Mouse (Mus musculus) liver, adult 2 months (tissue): Measurements from ENCODE around the gene Gm572. TPM values are rescaled to one million over a fixed set of nuclear protein-coding genes. Genes with fewer than 3 reads are reported as not detected.

Source experiments
- DNase-seq: peaks from one replicate; pipeline ENCODE4 v3.0.0-alpha.2; 2011; ENCODE audit warnings: low read depth, low spot score; ENCODE audit errors: extremely low read depth
- H3K27ac ChIP-seq: fragments of 200-500 bp; replicated peaks from 2 replicates; pipeline ENCODE4 v1.5.1; 2012; ENCODE audit warnings: low read depth, mild to moderate bottlenecking, control low read depth, inconsistent platforms, low read length; ENCODE audit not compliant: insufficient read depth
- H3K27me3 ChIP-seq: fragments of 200-500 bp; 2 replicates; pipeline ENCODE4 v1.6.1; 2012; ENCODE audit warnings: mild to moderate bottlenecking, moderate library complexity, low read length, inconsistent platforms; ENCODE audit not compliant: control insufficient read depth, insufficient read depth
- H3K36me3 ChIP-seq: fragments of 200-500 bp; 2 replicates; pipeline ENCODE4 v1.6.1; 2012; ENCODE audit warnings: low read length, inconsistent platforms; ENCODE audit not compliant: control insufficient read depth, insufficient read depth
- H3K4me1 ChIP-seq: fragments of 200-500 bp; 2 replicates; pipeline ENCODE4 v1.6.1; 2011; ENCODE audit warnings: low read length; ENCODE audit not compliant: control insufficient read depth, insufficient read depth
- H3K4me3 ChIP-seq: fragments of 200-500 bp; 2 replicates; pipeline ENCODE4 v1.5.1; 2011; ENCODE audit warnings: low read depth, mild to moderate bottlenecking, control low read depth, low read length, moderate library complexity; ENCODE audit not compliant: insufficient read depth
- H3K79me2 ChIP-seq: fragments of 200-500 bp; 2 replicates; pipeline ENCODE4 v1.6.1; 2012; ENCODE audit warnings: inconsistent platforms, mild to moderate bottlenecking, low read length, moderate library complexity; ENCODE audit not compliant: control insufficient read depth, insufficient read depth
- H3K9ac ChIP-seq: fragments of 200-500 bp; 2 replicates; pipeline ENCODE4 v1.6.1; 2012; ENCODE audit warnings: low read depth, mild to moderate bottlenecking, control low read depth, inconsistent platforms, low read length
- CTCF ChIP-seq: fragments of 200-500 bp; IDR thresholded peaks from 2 replicates; pipeline ENCODE4 v1.5.1; 2011; ENCODE audit warnings: low read depth, low read length, control low read depth
- POLR2A ChIP-seq: fragments of 200-500 bp; IDR thresholded peaks from 2 replicates; pipeline ENCODE4 v1.6.1; 2011; ENCODE audit warnings: low read length, control low read depth; ENCODE audit not compliant: insufficient read depth; ENCODE audit errors: extremely low read depth
- WGBS: fragments of 180-500 bp; shearing (Covaris S2); methylation state at CpG from one replicate; pipeline ENCODE4 v1.1.7; 2018; 5-methylcytosine and 5-hydroxymethylcytosine counted together
- polyA plus RNA-seq: library from polyadenylated mRNA; depleted of rRNA; stranded (reverse); fragments of >200 nt; gene quantifications from 2 replicates; pipeline ENCODE4 v1.2.3, GENCODE M21; 2012
- total RNA-seq: library from RNA; depleted of rRNA; stranded (reverse); fragments of >200 nt; gene quantifications from 2 replicates; pipeline ENCODE4 v1.2.3, GENCODE M21; 2014

The Gm572 gene
- total and polyA plus RNA-seq, 2 experiments: not detected

DNA sequence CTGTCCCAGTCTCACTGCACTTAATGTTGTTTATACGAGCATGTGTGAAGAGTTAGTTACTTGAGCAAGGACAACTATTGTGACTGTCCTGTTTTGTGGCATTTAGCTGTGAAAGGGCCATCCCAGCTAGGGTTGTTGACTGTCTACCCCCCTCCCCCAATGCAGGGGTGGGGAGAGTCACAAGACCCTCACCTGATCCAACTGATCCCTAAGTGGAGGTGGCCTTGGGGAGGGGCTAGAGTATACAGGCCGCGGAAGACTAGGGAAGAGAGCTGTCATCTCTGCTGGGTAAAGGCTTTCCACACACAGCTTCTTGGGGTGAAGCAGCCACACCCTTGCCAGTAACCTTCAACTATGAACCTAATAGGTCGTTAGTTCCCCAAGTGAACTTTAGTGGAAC lies 42.8 kb upstream of the Gm572 start:
- peak; percentile 59 for DNase-seq
- H3K79me2 ChIP-seq: peaks cover 4% of the 10 kb centered on the region; the same call in 1 of the 2 replicates
- no peak overlapping the region for H3K4me3 ChIP-seq
- TF ChIP-seq CTCF: no peak
- no peak for TF ChIP-seq POLR2A
- H3K4me1 ChIP-seq: peaks cover 20% of the 10 kb centered on the region
- peak overlapping the region; percentile 81 for H3K27ac ChIP-seq
- no peaks in the 10 kb centered on the region for H3K27me3 ChIP-seq
- no peak overlapping the region for H3K9ac ChIP-seq
- 58% methylated on average over 4 of the region's 4 CpGs for WGBS
- peaks cover 17% of the 10 kb centered on the region; the same call in 1 of the 2 replicates for H3K36me3 ChIP-seq

DNA sequence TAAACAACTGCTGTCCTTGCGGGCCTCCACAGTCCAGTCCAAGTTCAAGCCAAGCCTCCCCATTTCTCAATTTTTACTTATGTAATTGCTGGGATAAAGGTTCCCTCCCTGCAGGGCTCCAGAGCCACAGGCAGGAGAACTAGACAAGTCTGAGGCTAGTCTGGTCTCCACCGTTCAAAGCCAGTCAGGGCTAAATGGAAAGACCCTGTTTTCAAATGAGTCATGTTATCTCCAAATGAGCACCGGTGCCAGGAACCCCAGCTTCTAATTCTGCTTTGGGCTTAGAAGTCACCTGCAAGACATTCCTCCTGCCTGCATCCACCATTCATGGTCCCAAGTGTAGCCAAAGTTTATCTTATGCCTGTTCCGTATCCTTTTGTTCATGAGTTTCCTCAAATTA lies 41.2 kb upstream of the Gm572 start:
- peak; percentile 83 for DNase-seq
- Histone ChIP-seq H3K36me3 (peaks cover 7% of the 10 kb centered on the region; the same call in 1 of the 2 replicates), H3K9ac (peak overlapping the region; percentile 75), H3K4me1 (peaks cover 20% of the 10 kb centered on the region), H3K4me3 (no peak overlapping the region; the same call in 1 of the 2 replicates), H3K27me3 (no peaks in the 10 kb centered on the region), H3K79me2 (peaks cover 4% of the 10 kb centered on the region; the same call in 1 of the 2 replicates), H3K27ac (peak overlapping the region; percentile 92)
- 25% methylated on average over 4 of the region's 4 CpGs for WGBS
- TF ChIP-seq POLR2A: peak; percentile 62; the same call in 1 of the 2 replicates
- no peak for TF ChIP-seq CTCF

DNA sequence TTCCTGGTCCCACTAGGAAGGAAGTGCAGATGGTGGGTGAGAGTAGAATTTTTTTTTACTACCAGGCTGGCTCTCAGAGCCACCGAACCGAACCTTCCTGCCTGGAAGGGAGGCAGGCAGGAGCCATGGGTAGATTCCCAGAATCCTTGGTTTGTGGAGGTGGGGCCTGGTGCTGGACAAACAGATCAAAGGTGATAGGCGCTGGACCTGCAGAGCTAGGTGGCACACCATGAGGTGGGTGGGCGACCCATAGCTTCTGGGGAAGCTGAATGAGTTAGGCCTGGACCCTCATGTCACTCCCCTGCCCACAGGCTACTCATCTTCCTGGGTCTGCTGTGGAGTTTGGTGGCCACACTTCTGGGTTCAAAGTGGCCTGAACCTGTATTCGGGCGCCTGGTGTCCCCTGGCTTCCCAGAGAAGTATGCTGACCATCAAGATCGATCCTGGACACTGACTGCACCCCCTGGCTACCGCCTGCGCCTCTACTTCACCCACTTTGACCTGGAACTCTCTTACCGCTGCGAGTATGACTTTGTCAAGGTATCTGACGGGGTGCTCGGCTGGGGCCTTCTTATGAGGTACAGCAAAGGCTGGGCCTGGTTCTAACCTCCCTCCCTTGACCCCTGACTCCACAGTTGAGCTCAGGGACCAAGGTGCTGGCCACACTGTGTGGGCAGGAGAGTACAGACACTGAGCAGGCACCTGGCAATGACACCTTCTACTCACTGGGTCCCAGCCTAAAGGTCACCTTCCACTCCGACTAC lies 40.6 kb upstream of the Gm572 start, which contains the start of gene Masp2:
Gene Masp2 (plus strand): TSS at position 198 of the 764 bp plus-strand sequence.
- peaks cover 8% of the 10 kb centered on the region; the same call in 1 of the 2 replicates for H3K36me3 ChIP-seq
- peak within 1 kb of the TSS; percentile 92 for H3K27ac ChIP-seq
- no peaks in the 10 kb centered on the region for H3K27me3 ChIP-seq
- H3K4me3 ChIP-seq: peak within 1 kb of the TSS; percentile 84
- peak within 1 kb of the TSS; percentile 91 for H3K9ac ChIP-seq
- WGBS: 27% methylated on average over 14 of the region's 14 CpGs
- peaks cover 21% of the 10 kb centered on the region for H3K4me1 ChIP-seq
- TF ChIP-seq POLR2A (peak; percentile 87), CTCF (0 out of 2 replicates have a peak, but pooled peaks have one; percentile 7)
- DNase-seq: peak; percentile 86
- peaks cover 4% of the 10 kb centered on the region; the same call in 1 of the 2 replicates for H3K79me2 ChIP-seq

DNA sequence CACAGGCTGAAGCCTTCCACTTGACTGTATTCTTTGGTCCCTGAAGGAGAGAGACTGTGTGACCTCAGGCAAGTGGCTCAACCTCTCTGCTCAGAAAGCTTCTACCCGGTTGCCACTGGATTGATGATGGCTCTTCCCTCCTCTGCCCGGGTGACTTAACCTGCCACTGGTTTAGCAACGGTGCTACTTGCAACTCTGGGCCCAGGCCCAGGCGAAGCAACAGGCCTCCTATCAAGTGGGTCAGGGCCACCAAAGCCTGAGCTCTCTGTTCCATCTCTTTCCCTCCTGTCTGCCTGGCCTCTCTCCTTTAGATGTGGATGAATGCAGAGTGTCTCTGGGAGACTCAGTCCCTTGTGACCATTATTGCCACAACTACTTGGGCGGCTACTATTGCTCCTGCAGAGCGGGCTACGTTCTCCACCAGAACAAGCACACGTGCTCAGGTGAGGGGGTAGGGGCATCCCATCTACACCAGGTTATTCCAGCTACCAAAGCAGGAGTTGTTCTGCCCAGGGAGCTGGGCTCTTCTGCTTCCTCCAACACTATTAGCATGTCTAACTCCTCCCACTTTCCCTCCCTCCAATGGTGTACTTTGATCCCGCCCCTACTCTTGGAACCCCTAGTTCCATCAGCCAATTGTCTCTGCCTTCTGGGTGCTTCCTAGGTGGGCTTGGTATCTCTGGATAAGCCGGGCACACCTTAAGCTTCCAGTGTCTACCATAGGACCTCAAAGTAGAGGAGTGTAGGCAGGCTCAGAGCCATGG lies 39.6 kb upstream of the Gm572 start:
- peak; percentile 67 for DNase-seq
- TF ChIP-seq POLR2A: peak; percentile 49; the same call in 1 of the 2 replicates
- TF ChIP-seq CTCF: no peak
- H3K36me3 ChIP-seq: peaks cover 16% of the 10 kb centered on the region
- H3K27me3 ChIP-seq: no peaks in the 10 kb centered on the region
- H3K27ac ChIP-seq: peak overlapping the region; percentile 92
- H3K4me3 ChIP-seq: peak overlapping the region; percentile 84
- H3K9ac ChIP-seq: peak overlapping the region; percentile 91
- 20% methylated on average over 10 of the region's 10 CpGs for WGBS
- H3K4me1 ChIP-seq: peaks cover 26% of the 10 kb centered on the region
- H3K79me2 ChIP-seq: peaks cover 4% of the 10 kb centered on the region; the same call in 1 of the 2 replicates

DNA sequence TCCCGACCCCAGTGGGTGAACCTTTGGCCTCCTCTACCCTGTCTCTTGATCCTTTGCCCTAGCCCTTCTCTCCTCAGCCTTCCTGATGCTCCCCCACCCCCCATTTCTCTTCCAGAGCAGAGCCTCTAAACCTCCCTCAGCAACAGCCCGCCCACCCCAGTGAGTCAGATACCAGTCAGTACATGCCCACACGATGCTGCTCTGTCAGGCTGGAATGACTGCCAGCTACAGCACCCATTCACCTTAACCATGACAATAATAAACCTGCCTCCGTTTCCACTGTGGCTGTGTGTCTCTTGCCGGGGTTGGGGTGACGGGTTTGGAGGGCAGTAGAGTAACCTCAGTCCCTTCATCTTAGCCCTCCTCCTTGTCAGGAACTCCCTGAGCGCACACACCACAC lies 39.0 kb upstream of the Gm572 start:
- Histone ChIP-seq H3K27ac (peak overlapping the region; percentile 92), H3K79me2 (peaks cover 4% of the 10 kb centered on the region; the same call in 1 of the 2 replicates), H3K4me1 (peaks cover 28% of the 10 kb centered on the region), H3K36me3 (peaks cover 20% of the 10 kb centered on the region), H3K9ac (peak overlapping the region; percentile 34), H3K27me3 (no peaks in the 10 kb centered on the region), H3K4me3 (peak overlapping the region; percentile 84)
- TF ChIP-seq POLR2A (no peak), CTCF (no peak)
- DNase-seq: no peak
- 64% methylated on average over 7 of the region's 7 CpGs for WGBS
